Mouse (Mus musculus) gastrocnemius, adult 18-20 months (tissue): ENCODE data around the gene Rbm12. TPM values are rescaled to one million over a fixed set of nuclear protein-coding genes. Genes with fewer than 3 reads are reported as not detected.
A peak's percentile ranks its signal among the peaks of the same experiment; 100 is the strongest.
"Not testable (repeated sequence)": the region's sequence is repeated elsewhere in the genome, so short reads cannot be mapped to it uniquely, and the experiment has no call there.

Experiments used
- DNase-seq: peaks from one replicate; pipeline ENCODE4 v3.0.0; 2021; ENCODE audit warnings: low spot score
- long read RNA-seq, 2 experiments: library from polyadenylated mRNA; stranded (forward); transcript quantifications; one replicate each; pipeline ENCODE4 v2.0.0; 2021
- total RNA-seq, 2 experiments: library from RNA; stranded (reverse); gene quantifications; 2 replicates each; pipeline ENCODE4 v1.2.3; 2021

Rbm12 gene
- 1 to 10 TPM; 5.5 to 7.0 TPM for total RNA-seq
- long read RNA-seq, experiment 1, full-length matches to known transcripts = 7 of 10 reads
- long read RNA-seq, experiment 1, partial matches to known transcripts = 0 of 10 reads
- long read RNA-seq, experiment 1, other reads (novel, unspliced or antisense) = 3 of 10 reads
- long read RNA-seq, experiment 2, full-length matches to known transcripts = 7 of 7 reads
- long read RNA-seq, experiment 2, partial matches to known transcripts = 0 of 7 reads
- long read RNA-seq, experiment 2, other reads (novel, unspliced or antisense) = 0 of 7 reads

- peak; percentile 87 for DNase-seq
Observed at GRCm38 (mm10) chr2:156111358-156112079, at the start of gene Rbm12, which contains the start of gene Cpne1. TSS of gene Rbm12 (minus strand) at chr2:156111978. TSS of gene Cpne1 (minus strand) at chr2:156111965.

GRCm38 (mm10) chr2:156151538-156151937 is 39.8 kb upstream of the Rbm12 start:
- DNase-seq = no peak

GRCm38 (mm10) chr2:156147316-156147915 is 35.6 kb upstream of the Rbm12 start:
- no peak for DNase-seq

GRCm38 (mm10) chr2:156146272-156146989 is 34.7 kb upstream of the Rbm12 start:
- no peak for DNase-seq

- DNase-seq = no peak
Observed at GRCm38 (mm10) chr2:156145486-156146130, 33.8 kb upstream of the Rbm12 start.

GRCm38 (mm10) chr2:156143953-156144724 is 32.4 kb upstream of the Rbm12 start, which contains the start of the genes Romo1 and Nfs1:
TSS of gene Romo1 (plus strand) at chr2:156144039.
TSS of gene Nfs1 (minus strand) at chr2:156144186.
- DNase-seq = peak; percentile 91

GRCm38 (mm10) chr2:156143367-156143766 is 31.6 kb upstream of the Rbm12 start:
- DNase-seq = no peak

- DNase-seq = no peak
Observed at GRCm38 (mm10) chr2:156142820-156143219, 31.0 kb upstream of the Rbm12 start.

- DNase-seq = no peak
Observed at GRCm38 (mm10) chr2:156135695-156136094, 23.9 kb upstream of the Rbm12 start.

GRCm38 (mm10) chr2:156134161-156134560 is 22.4 kb upstream of the Rbm12 start:
- no peak for DNase-seq

- DNase-seq = no peak
Observed at GRCm38 (mm10) chr2:156126992-156127391, 15.2 kb upstream of the Rbm12 start, which contains the start of gene Gm28036. TSS of gene Gm28036 (minus strand) at chr2:156127092.

- DNase-seq = no peak
Observed at GRCm38 (mm10) chr2:156123731-156124130, 12.0 kb upstream of the Rbm12 start.

GRCm38 (mm10) chr2:156119566-156119965 is 7.8 kb upstream of the Rbm12 start:
- DNase-seq = no peak

GRCm38 (mm10) chr2:156112080-156112423 is 274 bp upstream of the Rbm12 start:
- DNase-seq = not testable (repeated sequence)

GRCm38 (mm10) chr2:156110627-156111357 is 986 bp downstream of the Rbm12 start:
- DNase-seq = no peak

GRCm38 (mm10) chr2:156091926-156092325 is 19.9 kb downstream of the Rbm12 start:
- no peak for DNase-seq

GRCm38 (mm10) chr2:156089799-156090198 is 22.0 kb downstream of the Rbm12 start:
- no peak for DNase-seq

- DNase-seq = no peak
Observed at GRCm38 (mm10) chr2:156087391-156088110, 24.2 kb downstream of the Rbm12 start.

GRCm38 (mm10) chr2:156084541-156084940 is 27.2 kb downstream of the Rbm12 start:
- no peak for DNase-seq
